Mouse (Mus musculus) Patski (cell line): ENCODE results near the gene Gle1. TPM values are rescaled to one million over a fixed set of nuclear protein-coding genes. Genes with fewer than 3 reads are reported as not detected.
A peak's percentile ranks its signal among the peaks of the same experiment; 100 is the strongest.
"Not testable (repeated sequence)": the region's sequence is repeated elsewhere in the genome, so short reads cannot be mapped to it uniquely, and the experiment has no call there.

Source experiments
- ATAC-seq: fragments of 100-300 bp; one replicate; pipeline ENCODE4 v1.8.0; 2021
- CTCF ChIA-PET: fragments of 350-600 bp; sonication (Branson Sonifier 250); formaldehyde crosslinking; loops from one replicate; lab custom pipeline; 2022; ENCODE audit warnings: inconsistent platforms; lab: Charles Lee
- POLR2A ChIA-PET: fragments of 350-600 bp; sonication (Branson Sonifier 250); formaldehyde crosslinking; loops from one replicate; lab custom pipeline; 2022; ENCODE audit warnings: antibody characterized with exemption, inconsistent platforms; lab: Charles Lee
- DNase-seq: peaks from one replicate; pipeline ENCODE4 v3.0.0-alpha.2; 2011; ENCODE audit warnings: low read depth, low spot score
- H3K27me3 ChIP-seq: fragments of 371-371 bp; one replicate; pipeline ENCODE4 v1.5.1; 2021
- CTCF ChIP-seq: fragments of 100-300 bp; IDR thresholded peaks from one replicate; pipeline ENCODE4 v1.5.1; 2021
- in situ Hi-C: fragments of 300-500 bp; cut with MboI; formaldehyde crosslinking; loops from 3 replicates; pipeline ENCODE4 v1.11.1; 2018; ENCODE audit warnings: low pct_unique_long_range_greater_than_20kb, mixed read lengths
- polyA plus RNA-seq: library from polyadenylated mRNA; unstranded; gene quantifications from one replicate; pipeline ENCODE4 v1.2.3, GENCODE M21; 2021

Gle1 gene
- polyA plus RNA-seq = 30.3 TPM

GRCm38 (mm10) chr2:29934906-29935599, at the start of gene Gle1:
Gene Gle1, plus strand, starts transcription at chr2:29935426.
- DNase-seq = peak; percentile 55
- ChIA-PET POLR2A (interaction anchor here (1.8 kb wide), 1 partner anchor 10 kb away, joined by 5 read pairs; no protein-coding TSS in a partner anchor), CTCF (interaction anchor here (0.9 to 2.1 kb wide), 7 partner anchors 9 to 170 kb away, joined by 3 to 4 read pairs (median 3); no protein-coding TSS in a partner anchor)
- ATAC-seq = peak; percentile 81
- in situ Hi-C loops = loop anchor here (5.0 kb wide), 1 partner anchor 42 kb away; no protein-coding TSS in a partner anchor
- TF ChIP-seq CTCF = peak; percentile 90
- H3K27me3 ChIP-seq = no peaks in the 10 kb centered on the region

GRCm38 (mm10) chr2:29886659-29887292, 48.5 kb upstream of the Gle1 start:
- CTCF ChIA-PET = interaction anchor here (1.0 to 2.0 kb wide), 6 partner anchors 15 to 114 kb away, joined by 3 to 6 read pairs (median 4); no protein-coding TSS in a partner anchor
- ATAC-seq, H3K27me3 ChIP-seq, DNase-seq, in situ Hi-C loops, POLR2A ChIA-PET: not testable (repeated sequence)

GRCm38 (mm10) chr2:29889066-29889944, 45.9 kb upstream of the Gle1 start, which contains the start of gene Odf2:
Gene Odf2, plus strand, starts transcription at chr2:29889221.
- ATAC-seq (peak; percentile 81), DNase-seq (peak; percentile 83)
- in situ Hi-C loops = no loop called here
- CTCF ChIA-PET = interaction anchor here (0.7 to 1.2 kb wide), 3 partner anchors 9 to 55 kb away, joined by 3 to 4 read pairs (median 3); no protein-coding TSS in a partner anchor
- H3K27me3 ChIP-seq = no peaks in the 10 kb centered on the region
- POLR2A ChIA-PET = interaction anchor here (0.9 to 3.0 kb wide), 2 partner anchors 13 to 28 kb away, joined by 3 to 9 read pairs; no protein-coding TSS in a partner anchor
- no peak for TF ChIP-seq CTCF

GRCm38 (mm10) chr2:29889991-29890833, 45.0 kb upstream of the Gle1 start:
- CTCF ChIA-PET = interaction anchor here (0.7 to 1.6 kb wide), 8 partner anchors 10 to 119 kb away, joined by 3 to 7 read pairs (median 3); no protein-coding TSS in a partner anchor
- POLR2A ChIA-PET = interaction anchor here (0.9 to 3.0 kb wide), 2 partner anchors 12 to 27 kb away, joined by 3 to 9 read pairs; no protein-coding TSS in a partner anchor
- no peak for DNase-seq
- ATAC-seq = peak; percentile 91
- no peak for TF ChIP-seq CTCF
- in situ Hi-C loops = no loop called here
- H3K27me3 ChIP-seq = no peaks in the 10 kb centered on the region

- no peak for ATAC-seq
- ChIA-PET CTCF (interaction anchor here (0.9 to 1.6 kb wide), 2 partner anchors 33 to 74 kb away, joined by 5 to 7 read pairs; no protein-coding TSS in a partner anchor), POLR2A (interaction anchor here (3.0 kb wide), 1 partner anchor 11 kb away, joined by 9 read pairs; no protein-coding TSS in a partner anchor)
- in situ Hi-C loops = no loop called here
- DNase-seq = no peak
- no peaks in the 10 kb centered on the region for H3K27me3 ChIP-seq
- TF ChIP-seq CTCF = no peak
Measured at GRCm38 (mm10) chr2:29891773-29892172, 43.5 kb upstream of the Gle1 start.

GRCm38 (mm10) chr2:29896071-29896470, 39.2 kb upstream of the Gle1 start:
- CTCF ChIA-PET = no interaction called here
- POLR2A ChIA-PET = no interaction called here
- DNase-seq (no peak), ATAC-seq (no peak)
- TF ChIP-seq CTCF = no peak
- in situ Hi-C loops = no loop called here
- no peaks in the 10 kb centered on the region for H3K27me3 ChIP-seq

- H3K27me3 ChIP-seq = no peaks in the 10 kb centered on the region
- no peak for DNase-seq
- no peak for ATAC-seq
- TF ChIP-seq CTCF = no peak
- ChIA-PET CTCF (interaction anchor here (1.0 to 2.3 kb wide), 3 partner anchors 13 to 79 kb away, joined by 3 to 4 read pairs (median 3); no protein-coding TSS in a partner anchor), POLR2A (interaction anchor here (1.2 kb wide), 1 partner anchor 69 kb away, joined by 3 read pairs; no protein-coding TSS in a partner anchor)
- in situ Hi-C loops = no loop called here
Measured at GRCm38 (mm10) chr2:29897366-29897765, 37.9 kb upstream of the Gle1 start.

GRCm38 (mm10) chr2:29898081-29898480, 37.1 kb upstream of the Gle1 start:
- ATAC-seq = no peak

GRCm38 (mm10) chr2:29902194-29902593, 33.0 kb upstream of the Gle1 start:
- in situ Hi-C loops = no loop called here
- CTCF ChIA-PET = interaction anchor here (0.8 kb wide), 1 partner anchor 32 kb away, joined by 3 read pairs; no protein-coding TSS in a partner anchor
- H3K27me3 ChIP-seq = no peaks in the 10 kb centered on the region
- no peak for TF ChIP-seq CTCF
- DNase-seq (no peak), ATAC-seq (no peak)
- POLR2A ChIA-PET = interaction anchor here (2.5 kb wide), 1 partner anchor 12 kb away, joined by 9 read pairs; the partner anchor contains the start of gene Odf2

More at GRCm38 (mm10) chr2:29898081-29898480, 37.1 kb upstream of the Gle1 start:
- CTCF ChIA-PET = interaction anchor here (1.7 to 2.3 kb wide), 2 partner anchors 24 to 78 kb away, joined by 3 to 4 read pairs; no protein-coding TSS in a partner anchor
- DNase-seq = no peak
- POLR2A ChIA-PET = no interaction called here
- TF ChIP-seq CTCF = no peak
- in situ Hi-C loops = no loop called here
- H3K27me3 ChIP-seq = no peaks in the 10 kb centered on the region

- CTCF ChIA-PET, H3K27me3 ChIP-seq, POLR2A ChIA-PET, DNase-seq, ATAC-seq, in situ Hi-C loops: not testable (repeated sequence)
Measured at GRCm38 (mm10) chr2:29908171-29908570, 27.1 kb upstream of the Gle1 start.
